Mouse (Mus musculus) cerebellum, adult (tissue): ENCODE results near the gene Zfp334.

Experiments
- ATAC-seq: cut with Nextera tagmentation; 2 replicates; pipeline ENCODE4 v1.9.2; 2017; ENCODE audit warnings: mild to moderate bottlenecking, moderate library complexity, mixed read lengths; ENCODE audit not compliant: insufficient number of reproducible peaks, low FRiP score, low TSS enrichment

The Zfp334 gene

DNA sequence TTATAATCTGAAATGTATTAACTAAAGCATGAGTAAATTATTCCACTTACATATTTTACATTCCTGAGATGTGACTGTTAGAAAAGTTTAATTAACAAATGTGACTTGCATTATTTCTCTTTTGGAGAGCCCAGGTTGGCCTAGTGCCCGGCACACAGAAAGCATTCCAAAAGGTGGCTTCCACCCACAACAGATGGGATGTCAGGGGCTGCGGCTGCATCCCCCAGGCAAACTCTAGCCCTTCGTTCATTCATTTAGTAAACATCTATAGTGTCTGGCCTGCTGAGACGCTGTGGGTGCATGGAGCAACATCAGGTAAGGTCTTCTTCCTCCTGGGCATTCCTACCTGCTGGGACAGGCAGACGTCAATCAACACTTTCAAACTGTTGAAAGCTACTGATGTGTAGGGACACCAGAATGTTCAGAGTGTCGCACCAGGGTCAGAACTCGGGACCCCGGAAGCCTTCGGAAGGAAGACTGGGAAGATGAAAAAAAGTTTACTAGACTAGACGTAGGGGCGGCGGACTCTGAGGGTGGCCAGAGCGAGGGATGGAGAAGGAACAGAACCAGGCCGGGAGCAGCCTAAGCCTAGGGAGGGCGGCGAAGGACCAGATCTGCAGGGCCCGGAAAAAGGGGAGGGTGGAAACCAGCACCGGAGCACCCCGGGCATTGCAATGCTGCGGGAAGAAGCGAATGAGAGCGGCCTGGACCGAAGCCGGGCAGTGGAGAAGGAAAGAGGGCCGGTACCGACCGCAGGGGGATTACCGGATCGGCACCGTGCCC lies 62.3 kb downstream of the Zfp334 start:
- ATAC-seq: 0 out of 2 replicates have a peak, but pooled peaks have one; percentile 1
